22 mouse cellular contexts compared by ENCODE assay signal in genomic region chr13:43898555-43899258, GRCm38 (mm10).
DNase-seq lines count a peak whose midpoint lies in the region; ATAC-seq and TF ChIP-seq lines count a peak whose summit lies in the region.
"Had no signal": no experiment of that assay in that cellular context is flagged by ENCODE, and none has a peak within 500 bp of the region (broad histone marks: within the 10 kb centered on the region; RNA-seq: fewer than 3 reads in every experiment).

No protein-coding gene starts in this region.

- no peak overlapping the region for H3K27ac ChIP-seq in thymus, adult 2 months (ENCODE audit: control insufficient read depth, insufficient read depth, low read length)
- H3K27ac ChIP-seq in spleen, adult 2 months (ENCODE audit: insufficient read depth, low read length), result peak overlapping the region; percentile 94
- no peak overlapping the region for H3K27ac ChIP-seq in heart, embryonic 10.5 days
- H3K27ac ChIP-seq: forebrain, embryonic 13.5 days; gastrocnemius, adult 2 months; limb, embryonic 15.5 days; liver, embryonic 15.5 days; midbrain, embryonic 12.5 days; stomach, postnatal 0 days had no signal

- WGBS in thymus, adult 2 months, result 71% methylated on average over 12 of the region's 12 CpGs
- 45% methylated on average over 12 of the region's 12 CpGs for WGBS in spleen, adult 2 months
- 70% methylated on average over 12 of the region's 12 CpGs for WGBS in heart, embryonic 10.5 days

- H3K36me3 ChIP-seq in thymus, adult 2 months (ENCODE audit: control insufficient read depth, insufficient read depth, low read length), result no peaks in the 10 kb centered on the region
- H3K36me3 ChIP-seq in spleen, adult 2 months (ENCODE audit: control insufficient read depth, insufficient read depth, low read length), result no peaks in the 10 kb centered on the region
- no peaks in the 10 kb centered on the region for H3K36me3 ChIP-seq in heart, embryonic 10.5 days
- H3K36me3 ChIP-seq: limb, embryonic 15.5 days; liver, embryonic 15.5 days; midbrain, embryonic 12.5 days had no signal

- no peak for TF ChIP-seq CTCF in thymus, adult 2 months (IDR thresholded peaks at IDR 0.05; ENCODE audit: borderline replicate concordance, control insufficient read depth, extremely low read depth, insufficient read depth, low read length, poor library complexity)
- TF ChIP-seq CTCF in spleen, adult 2 months (IDR thresholded peaks at IDR 0.05; ENCODE audit: extremely low read depth, insufficient read depth, insufficient read length, insufficient replicate concordance), result no peak

- no peaks in the 10 kb centered on the region for H3K9me3 ChIP-seq in heart, embryonic 10.5 days
- H3K9me3 ChIP-seq: forebrain, embryonic 13.5 days; limb, embryonic 15.5 days; liver, embryonic 15.5 days; midbrain, embryonic 12.5 days had no signal

- H3K4me3 ChIP-seq in thymus, adult 2 months (ENCODE audit: control insufficient read depth, insufficient read depth, low read length), result no peak overlapping the region
- no peak overlapping the region for H3K4me3 ChIP-seq in spleen, adult 2 months (ENCODE audit: extremely low read depth, insufficient read depth, insufficient read length)
- H3K4me3 ChIP-seq in heart, embryonic 10.5 days, result no peak overlapping the region
- H3K4me3 ChIP-seq: forebrain, embryonic 13.5 days; gastrocnemius, adult 2 months; limb, embryonic 15.5 days; liver, embryonic 15.5 days; midbrain, embryonic 12.5 days had no signal

- TF ChIP-seq POLR2A in thymus, adult 2 months (IDR thresholded peaks at IDR 0.05; ENCODE audit: control insufficient read depth, extremely low read depth, insufficient read depth, low read length, poor library complexity), result no peak
- no peak for TF ChIP-seq POLR2A in spleen, adult 2 months (IDR thresholded peaks at IDR 0.05; ENCODE audit: low read depth, low read length)

- DNase-seq in thymus, postnatal 0 days (ENCODE audit: low spot score), result peak; percentile 11
- DNase-seq in thymus, adult 2 months, result no peak
- peak; percentile 63 for DNase-seq in CD4-positive, CD25-positive, alpha-beta regulatory T cell, adult 2 months (ENCODE audit: low read depth, low spot score)
- DNase-seq in spleen, adult 2 months (ENCODE audit: low read depth in 1 of 2, low spot score in 2 of 2), result peak; percentile 72 to 83
- no peak for DNase-seq in heart, embryonic 10.5 days (ENCODE audit: low spot score)
- DNase-seq in right cerebral cortex, postnatal 4 days, result no peak
- no peak for DNase-seq in urinary bladder, postnatal 14 days (ENCODE audit: low spot score)
- DNase-seq: adrenal gland, adult 2 months; cerebellum, adult 11-12 months; gastrocnemius, adult 2 months; heart, postnatal 4 days; kidney, adult 18-20 months; kidney, postnatal 4 days; left cerebral cortex, postnatal 4 days; right cerebral cortex, postnatal 14 days; thymus, postnatal 25 days had no signal

- H3K27me3 ChIP-seq in thymus, adult 2 months (ENCODE audit: control insufficient read depth, insufficient read depth, low read length), result no peaks in the 10 kb centered on the region
- no peaks in the 10 kb centered on the region for H3K27me3 ChIP-seq in spleen, adult 2 months (ENCODE audit: control insufficient read depth, insufficient read depth, low read length)
- H3K27me3 ChIP-seq in heart, embryonic 10.5 days (ENCODE audit: insufficient read depth, poor library complexity, severe bottlenecking), result peaks cover 6% of the 10 kb centered on the region; the same call in 1 of the 2 replicates
- H3K27me3 ChIP-seq: forebrain, embryonic 13.5 days; limb, embryonic 15.5 days had no signal

- ATAC-seq in inflammation-experienced regulatory T-cells, adult 6 months, result peak; percentile 75
- ATAC-seq: forebrain, embryonic 13.5 days had no signal

- peaks cover 3% of the 10 kb centered on the region; the same call in 1 of the 2 replicates for H3K4me1 ChIP-seq in thymus, adult 2 months (replicated peaks; ENCODE audit: control insufficient read depth, insufficient read depth, low read length)
- peaks cover 27% of the 10 kb centered on the region for H3K4me1 ChIP-seq in spleen, adult 2 months (ENCODE audit: control insufficient read depth, insufficient read depth, insufficient read length)
- no peaks in the 10 kb centered on the region; the same call in 1 of the 2 replicates for H3K4me1 ChIP-seq in heart, embryonic 10.5 days
- H3K4me1 ChIP-seq: limb, embryonic 15.5 days; liver, embryonic 15.5 days had no signal

Comparison
In these comparisons a context has a peak if more than half of its experiments do, and no peak if none do; other contexts are left out.
1. DNase-seq: peak in thymus, postnatal 0 days (single experiment), CD4-positive, CD25-positive, alpha-beta regulatory T cell, adult 2 months (single experiment) and spleen, adult 2 months (2 of 2); none in thymus, adult 2 months (single experiment), heart, embryonic 10.5 days (single experiment), right cerebral cortex, postnatal 4 days (single experiment) and urinary bladder, postnatal 14 days (single experiment).